Mouse (Mus musculus) kidney, adult 9 months (tissue): ENCODE measurements around the gene Tmem233.

Experiments
- DNase-seq: peaks from one replicate; pipeline ENCODE4 v3.0.0; 2022

Tmem233 gene

GRCm38 (mm10) chr5:116083081-116083480, at the start of gene Tmem233:
Gene Tmem233 (minus strand): TSS chr5:116083244.
- no peak for DNase-seq

- DNase-seq = peak; percentile 69
These were observed 40.3 kb upstream of the Tmem233 start for GRCm38 (mm10) chr5:116123344-116123743.

- peak; percentile 27 for DNase-seq
These were observed 33.5 kb upstream of the Tmem233 start for GRCm38 (mm10) chr5:116116567-116116966.

- no peak for DNase-seq
These were observed 33.1 kb upstream of the Tmem233 start for GRCm38 (mm10) chr5:116116110-116116509.

GRCm38 (mm10) chr5:116115071-116115834, 32.2 kb upstream of the Tmem233 start:
- no peak for DNase-seq

GRCm38 (mm10) chr5:116108651-116109050, 25.6 kb upstream of the Tmem233 start:
- DNase-seq = no peak

- DNase-seq = no peak
These were observed 1.2 kb upstream of the Tmem233 start for GRCm38 (mm10) chr5:116084231-116084630.

- DNase-seq = no peak
These were observed 673 bp downstream of the Tmem233 start for GRCm38 (mm10) chr5:116082241-116082900.

GRCm38 (mm10) chr5:116081616-116082015, 1.4 kb downstream of the Tmem233 start:
- DNase-seq = no peak

GRCm38 (mm10) chr5:116080736-116081135, 2.3 kb downstream of the Tmem233 start:
- DNase-seq = no peak

GRCm38 (mm10) chr5:116069618-116070017, 13.4 kb downstream of the Tmem233 start:
- DNase-seq = no peak

GRCm38 (mm10) chr5:116052826-116053225, 30.2 kb downstream of the Tmem233 start:
- DNase-seq = no peak

GRCm38 (mm10) chr5:116052171-116052570, 30.9 kb downstream of the Tmem233 start:
- DNase-seq = peak; percentile 70

- no peak for DNase-seq
These were observed 33.2 kb downstream of the Tmem233 start for GRCm38 (mm10) chr5:116049821-116050220.

GRCm38 (mm10) chr5:116048321-116048720, 34.7 kb downstream of the Tmem233 start:
- no peak for DNase-seq

GRCm38 (mm10) chr5:116046246-116046645, 36.8 kb downstream of the Tmem233 start:
- DNase-seq = no peak

GRCm38 (mm10) chr5:116045581-116045980, 37.5 kb downstream of the Tmem233 start:
- no peak for DNase-seq

GRCm38 (mm10) chr5:116042241-116042640, 40.8 kb downstream of the Tmem233 start:
- DNase-seq = no peak

GRCm38 (mm10) chr5:116039706-116040105, 43.3 kb downstream of the Tmem233 start:
- DNase-seq = no peak

GRCm38 (mm10) chr5:116037731-116038130, 45.3 kb downstream of the Tmem233 start:
- no peak for DNase-seq

- no peak for DNase-seq
These were observed 46.6 kb downstream of the Tmem233 start for GRCm38 (mm10) chr5:116036465-116036864.

- peak; percentile 66 for DNase-seq
These were observed 51.9 kb downstream of the Tmem233 start for GRCm38 (mm10) chr5:116031190-116031577.

- DNase-seq = no peak
These were observed 52.4 kb downstream of the Tmem233 start for GRCm38 (mm10) chr5:116030566-116031189.

- DNase-seq = no peak
These were observed 54.0 kb downstream of the Tmem233 start for GRCm38 (mm10) chr5:116029071-116029470.
